Comparison of ENCODE assay signal across 30 mouse cellular contexts in the genomic region with DNA sequence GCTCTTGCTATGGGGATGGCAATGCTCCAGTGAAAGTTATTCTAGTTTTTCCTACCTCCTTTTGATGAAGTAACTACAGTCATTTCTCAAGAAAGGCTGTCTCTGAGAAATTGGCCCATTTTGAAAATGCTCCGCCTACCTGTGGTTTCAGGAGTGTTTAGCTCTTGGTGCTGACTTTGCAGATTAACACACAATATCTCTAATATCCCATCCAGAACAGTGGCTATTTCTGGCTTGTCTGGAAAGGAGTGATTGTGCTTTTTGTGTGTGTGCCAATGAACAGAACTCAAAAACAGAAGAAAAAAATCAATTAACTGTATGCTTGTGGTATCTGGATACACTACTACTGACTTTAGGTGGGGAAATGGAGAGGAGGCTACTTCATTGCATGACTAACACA. TPM values are rescaled to one million over a fixed set of nuclear protein-coding genes. Genes with fewer than 3 reads are reported as not detected.
"Had no signal": no experiment of that assay in that cellular context is flagged by ENCODE, and none has a peak within 500 bp of the region (broad histone marks: within the 10 kb centered on the region; RNA-seq: fewer than 3 reads in every experiment).

No protein-coding gene starts in this region.

- DNase-seq: gastrocnemius, postnatal 14 days; gastrocnemius, postnatal 36 days; heart, adult 11 months; heart, adult 2 months; heart, postnatal 4 days; kidney, adult 18-20 months; kidney, adult 8-10 months; kidney, postnatal 10 days; kidney, postnatal 25 days; layer of hippocampus, adult 9-11 months; layer of hippocampus, postnatal 36 days; left cerebral cortex, postnatal 4 days had no signal

- H3K4me3 ChIP-seq: heart, adult 2 months; heart, embryonic 13.5 days; heart, embryonic 15.5 days; hindbrain, embryonic 10.5 days; hindbrain, embryonic 12.5 days; intestine, embryonic 15.5 days; limb, embryonic 13.5 days; limb, embryonic 15.5 days; liver, embryonic 12.5 days had no signal

- H3K27me3 ChIP-seq: heart, embryonic 13.5 days; heart, embryonic 15.5 days; hindbrain, embryonic 12.5 days; intestine, embryonic 15.5 days; limb, embryonic 13.5 days; limb, embryonic 15.5 days; liver, embryonic 12.5 days had no signal

- H3K4me1 ChIP-seq: hindbrain, embryonic 12.5 days; intestine, embryonic 15.5 days; limb, embryonic 13.5 days; limb, embryonic 15.5 days; liver, embryonic 12.5 days had no signal

- H3K9ac ChIP-seq: heart, embryonic 13.5 days; heart, embryonic 15.5 days; hindbrain, embryonic 12.5 days; hindbrain, embryonic 14.5 days; intestine, embryonic 15.5 days; limb, embryonic 13.5 days; limb, embryonic 15.5 days; liver, embryonic 12.5 days had no signal

- H3K4me2 ChIP-seq: heart, embryonic 11.5 days; heart, embryonic 13.5 days; heart, embryonic 15.5 days; hindbrain, embryonic 12.5 days; hindbrain, embryonic 14.5 days; intestine, embryonic 15.5 days; limb, embryonic 13.5 days; limb, embryonic 15.5 days; liver, embryonic 12.5 days had no signal

- H3K9me3 ChIP-seq: heart, embryonic 15.5 days; hindbrain, embryonic 10.5 days; hindbrain, embryonic 12.5 days; intestine, embryonic 15.5 days; limb, embryonic 13.5 days; limb, embryonic 15.5 days; liver, embryonic 12.5 days had no signal

- ATAC-seq: hindbrain, embryonic 16.5 days; inflammation-experienced regulatory T-cells, adult 6 months; intestine, embryonic 15.5 days; intestine, postnatal 0 days; liver, embryonic 12.5 days had no signal

- H3K27ac ChIP-seq: heart, adult 2 months; heart, embryonic 13.5 days; heart, embryonic 15.5 days; hindbrain, embryonic 10.5 days; hindbrain, embryonic 12.5 days; intestine, embryonic 15.5 days; limb, embryonic 13.5 days; limb, embryonic 15.5 days; liver, embryonic 12.5 days had no signal

- H3K36me3 ChIP-seq: hindbrain, embryonic 10.5 days; hindbrain, embryonic 12.5 days; liver, embryonic 12.5 days had no signal

RNA-seq across cellular contexts. Expression of a gene that starts 33.1 kb away (rescaled TPM):
- total RNA-seq: gastrocnemius, adult 18-20 months; gastrocnemius, adult 8-10 months; gastrocnemius, postnatal 36 days; heart, adult 2 months; liver, adult 2 months had no signal
- polyA plus RNA-seq: heart, embryonic 11.5 days; heart, postnatal 0 days; inflammation-experienced regulatory T-cells, adult 6 months; kidney, embryonic 14.5 days; liver, adult 2 months had no signal
